Mouse (Mus musculus): ENCODE measurements around the gene Olfr1461.

The Olfr1461 gene

DNA sequence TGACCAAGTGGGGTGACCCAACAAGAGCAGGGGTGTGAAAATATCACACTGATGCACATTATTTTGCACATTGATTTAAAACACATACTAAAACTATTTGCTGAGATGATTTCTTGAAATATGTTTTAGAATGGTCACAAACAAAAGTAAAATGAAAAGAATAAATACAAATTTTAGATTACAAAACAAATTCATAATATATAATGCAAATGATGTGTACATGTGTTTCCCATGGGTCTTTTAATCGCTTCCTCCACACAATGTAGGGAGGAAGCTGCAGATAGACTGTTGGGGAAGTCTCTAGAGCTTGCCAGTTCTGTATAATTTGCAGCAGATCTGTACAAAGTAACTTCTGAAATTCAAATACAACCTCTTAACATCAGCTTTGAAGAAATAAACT is at the start of gene Olfr1461:
TSS of gene Olfr1461 (plus strand) at position 301 of the 400 bp plus-strand sequence.
- DNase-seq (ENCODE audit: low spot score) = no peak

DNA sequence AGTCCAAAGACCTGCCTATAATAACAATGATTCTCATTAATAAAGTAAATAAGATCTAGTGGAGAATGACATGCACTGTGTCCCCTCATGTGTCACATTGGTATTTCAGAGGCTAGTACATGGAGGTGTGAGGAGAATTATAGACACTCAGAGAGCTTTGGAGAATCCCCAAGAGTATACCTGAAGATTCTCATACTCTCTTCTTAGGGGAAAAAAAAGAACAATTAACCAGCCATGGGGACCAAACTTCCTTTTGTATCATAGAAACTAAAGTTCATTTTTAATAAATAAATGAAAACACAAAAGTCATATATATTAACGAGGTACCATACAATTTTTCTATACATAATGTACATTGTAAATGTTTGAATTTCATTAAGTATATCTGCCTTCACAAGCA is 13.4 kb upstream of the Olfr1461 start, which contains the start of gene Olfr1459:
TSS of gene Olfr1459 (minus strand) at position 101 of the 400 bp plus-strand sequence.
- DNase-seq (ENCODE audit: low spot score) = no peak

DNA sequence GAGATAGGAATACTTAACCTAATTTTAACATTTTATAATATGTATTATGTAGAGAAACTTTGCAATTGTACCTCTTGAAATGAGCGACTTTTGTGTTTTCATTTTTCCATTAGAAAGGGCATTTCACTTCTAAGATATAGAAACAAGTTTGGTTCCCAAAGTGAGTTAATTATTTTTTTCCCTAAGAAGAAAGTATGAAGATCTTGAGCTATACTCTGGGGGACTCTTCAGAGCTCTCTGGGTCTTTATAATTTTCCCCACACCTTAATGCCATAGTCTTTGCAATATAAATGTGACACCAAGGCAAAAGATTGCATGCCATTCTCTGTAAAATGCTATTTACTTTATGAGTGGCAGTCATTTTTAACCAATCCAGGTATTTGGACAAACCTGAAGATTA is 22.6 kb downstream of the Olfr1461 start, which contains the start of gene Olfr1462:
TSS of gene Olfr1462 (plus strand) at position 301 of the 400 bp plus-strand sequence.
- no peak for DNase-seq (ENCODE audit: low spot score)

Data from T-cell, adult 2 months (primary cell).